Mouse (Mus musculus) urinary bladder, postnatal 10 days (tissue): ENCODE results near the gene Unc93b1.

Experiments used
- DNase-seq: peaks from one replicate; pipeline ENCODE4 v3.0.0; 2022; ENCODE audit warnings: low spot score

Gene Unc93b1

GRCm38 (mm10) chr19:3935032-3935895 lies at the start of gene Unc93b1:
Gene Unc93b1 (plus strand): TSS chr19:3935186.
- no peak for DNase-seq

GRCm38 (mm10) chr19:3889096-3889495 lies 45.9 kb upstream of the Unc93b1 start:
- no peak for DNase-seq

- no peak for DNase-seq
Observed at GRCm38 (mm10) chr19:3890181-3890580, 44.8 kb upstream of the Unc93b1 start.

- DNase-seq, result no peak
Observed at GRCm38 (mm10) chr19:3893545-3894116, 41.4 kb upstream of the Unc93b1 start.

GRCm38 (mm10) chr19:3894294-3894693 lies 40.7 kb upstream of the Unc93b1 start:
- no peak for DNase-seq

GRCm38 (mm10) chr19:3895171-3895631 lies 39.8 kb upstream of the Unc93b1 start:
- DNase-seq, result no peak

GRCm38 (mm10) chr19:3896208-3896607 lies 38.8 kb upstream of the Unc93b1 start:
- DNase-seq, result no peak

GRCm38 (mm10) chr19:3897557-3897956 lies 37.4 kb upstream of the Unc93b1 start:
- DNase-seq, result no peak

- no peak for DNase-seq
Observed at GRCm38 (mm10) chr19:3898952-3899351, 36.0 kb upstream of the Unc93b1 start.

- no peak for DNase-seq
Observed at GRCm38 (mm10) chr19:3899618-3900017, 35.4 kb upstream of the Unc93b1 start.

- no peak for DNase-seq
Observed at GRCm38 (mm10) chr19:3902966-3903365, 32.0 kb upstream of the Unc93b1 start.

GRCm38 (mm10) chr19:3903648-3904362 lies 31.2 kb upstream of the Unc93b1 start:
- no peak for DNase-seq

- no peak for DNase-seq
Observed at GRCm38 (mm10) chr19:3904363-3904675, 30.7 kb upstream of the Unc93b1 start.

GRCm38 (mm10) chr19:3905261-3905969 lies 29.6 kb upstream of the Unc93b1 start:
- no peak for DNase-seq

- DNase-seq, result no peak
Observed at GRCm38 (mm10) chr19:3906326-3906725, 28.7 kb upstream of the Unc93b1 start.

- DNase-seq, result no peak
Observed at GRCm38 (mm10) chr19:3906795-3907786, 27.9 kb upstream of the Unc93b1 start, which contains the start of gene Tcirg1. Gene Tcirg1 (minus strand): TSS chr19:3907133.

GRCm38 (mm10) chr19:3907876-3908660 lies 26.9 kb upstream of the Unc93b1 start:
- DNase-seq, result no peak

- DNase-seq, result no peak
Observed at GRCm38 (mm10) chr19:3910206-3910605, 24.8 kb upstream of the Unc93b1 start.

- DNase-seq, result peak; percentile 42
Observed at GRCm38 (mm10) chr19:3912337-3913204, 22.4 kb upstream of the Unc93b1 start, which contains the start of gene Ndufs8. Gene Ndufs8 (minus strand): TSS chr19:3912774.
